Mouse (Mus musculus) T-helper 2 cell (primary cell): ENCODE results near the gene Phactr4.
"Not testable (repeated sequence)": the region's sequence is repeated elsewhere in the genome, so short reads cannot be mapped to it uniquely, and the experiment has no call there.

Experiments
- in situ Hi-C: fragments of 300-600 bp; cut with MboI, MseI; formaldehyde crosslinking; loops from one replicate; pipeline ENCODE4 v1.15.1; 2025; ENCODE audit warnings: high pct_unique_total_duplicates

Phactr4 gene

DNA sequence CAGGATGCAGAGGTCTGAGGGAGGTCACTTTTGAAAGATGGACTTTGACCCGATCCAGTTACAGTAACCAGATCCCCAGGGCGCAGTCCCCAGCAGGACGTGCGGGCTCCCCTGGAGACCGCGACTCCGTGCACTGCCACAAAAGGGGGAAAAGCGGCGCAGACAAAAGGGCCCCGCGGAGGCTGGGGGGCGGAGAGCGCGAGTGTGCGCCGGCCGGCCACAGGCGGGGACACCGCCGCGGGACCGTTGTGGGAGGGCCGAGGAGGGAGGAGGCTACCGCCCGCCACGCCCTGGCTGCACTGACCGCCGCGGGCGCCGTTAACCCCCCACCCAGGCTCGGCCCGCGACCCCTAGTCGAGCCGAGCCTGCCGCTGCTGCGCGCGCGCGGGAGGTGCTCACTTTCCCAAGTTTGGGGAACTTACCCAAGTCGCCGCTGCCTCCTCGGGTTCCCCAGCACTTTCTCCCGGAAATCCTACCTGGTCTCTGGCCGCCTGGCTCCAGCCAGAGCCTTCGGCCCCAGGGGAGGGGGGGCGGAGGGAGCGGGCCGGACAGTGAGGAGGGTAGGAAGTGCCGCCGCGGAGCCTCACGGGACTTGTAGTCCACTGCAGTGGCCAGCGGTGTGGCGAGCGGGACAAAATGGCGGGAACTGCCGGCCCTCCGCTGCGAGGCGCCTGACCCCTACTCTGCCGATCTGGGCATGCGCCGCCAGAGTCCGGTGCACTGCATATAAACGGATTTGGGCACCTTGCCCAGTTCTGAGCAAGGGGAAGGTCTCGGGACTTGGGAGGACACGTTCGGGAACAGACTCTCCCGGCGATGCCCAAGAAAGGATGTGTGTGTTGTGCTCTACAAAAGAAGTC, at the start of gene Phactr4:
TSS of gene Phactr4 (minus strand) at position 567 of the 860 bp plus-strand sequence.
- in situ Hi-C loops = no loop called here

DNA sequence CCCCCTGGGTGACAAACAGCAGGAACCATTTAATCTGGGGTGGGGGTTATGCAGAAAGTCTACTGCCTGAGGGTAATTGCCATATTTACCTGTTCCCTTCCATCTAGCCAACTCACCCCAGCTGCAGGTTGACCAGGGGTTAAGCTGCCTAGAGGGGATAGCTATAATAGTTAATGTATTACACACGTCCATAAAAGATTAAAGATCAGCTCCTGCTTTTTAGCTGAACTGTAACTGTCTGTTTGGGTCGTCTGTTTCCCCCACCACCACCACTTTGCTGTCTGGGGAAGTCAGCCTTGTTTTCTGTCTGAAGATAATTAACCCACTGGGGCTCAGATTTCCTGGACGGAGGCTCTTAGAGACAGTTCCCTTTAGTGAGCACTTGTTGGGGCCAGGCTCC, 47.6 kb upstream of the Phactr4 start:
- in situ Hi-C loops = loop anchor here (5.0 kb wide), 1 partner anchor 37 kb away; no protein-coding TSS in a partner anchor

DNA sequence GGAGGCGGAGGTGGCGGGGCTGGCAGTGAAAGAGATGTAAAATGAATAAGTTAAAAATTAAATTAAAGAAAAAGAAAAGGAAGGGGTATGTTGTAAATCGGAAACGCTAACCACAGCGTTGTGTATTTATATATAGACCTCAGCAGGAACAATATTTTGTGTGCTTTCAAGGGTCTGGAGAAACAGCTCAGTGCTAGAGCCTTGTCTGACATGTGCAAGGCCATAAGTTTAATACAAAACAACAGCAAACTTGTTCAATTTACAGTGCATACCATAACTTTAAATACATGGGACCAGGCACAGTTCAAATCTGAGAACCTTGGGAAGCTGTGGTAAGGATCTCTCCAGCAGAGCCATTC, 41.9 kb upstream of the Phactr4 start:
- in situ Hi-C loops = no loop called here

DNA sequence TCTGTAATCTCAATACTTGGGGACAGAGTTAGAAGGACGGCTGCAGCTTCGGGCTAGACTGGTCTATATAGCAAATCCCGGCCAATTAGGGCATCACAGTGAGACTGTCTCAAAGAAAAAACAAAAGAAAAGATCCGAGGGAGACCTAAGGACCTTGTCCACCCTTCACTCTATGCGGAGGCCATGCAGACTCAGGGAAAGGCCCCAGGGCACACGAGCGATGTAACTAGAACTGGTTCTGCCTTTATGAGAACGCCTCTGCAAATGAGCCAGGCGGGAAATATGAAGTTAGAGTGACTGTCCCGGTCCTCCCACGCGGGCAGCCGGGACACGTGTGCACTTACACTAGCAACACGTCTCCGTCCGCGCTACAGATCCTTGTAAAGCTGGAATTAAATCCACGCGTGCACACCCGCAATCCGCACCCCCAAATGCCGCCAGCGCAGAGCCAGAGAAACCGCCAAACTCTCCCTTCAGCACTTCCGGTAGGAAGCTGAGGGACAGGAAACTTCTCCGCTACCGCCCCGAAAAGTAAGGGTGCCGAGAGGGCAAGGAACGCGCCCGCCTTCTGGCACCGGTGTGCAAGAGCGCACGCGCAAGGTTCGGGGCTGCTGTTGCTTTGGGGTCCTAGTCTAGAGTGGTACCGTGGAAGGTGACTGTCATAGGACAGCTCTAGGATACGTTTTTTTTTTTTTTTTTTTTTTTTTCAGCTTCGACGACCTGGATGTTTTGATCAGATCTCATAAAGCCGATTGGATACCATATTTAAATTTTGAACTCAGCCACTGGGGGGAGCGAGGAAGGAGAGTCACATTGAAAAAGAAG, 41.4 kb upstream of the Phactr4 start, which contains the start of gene Med18:
TSS of gene Med18 (minus strand) at position 492 of the 825 bp plus-strand sequence.
- in situ Hi-C loops = no loop called here

DNA sequence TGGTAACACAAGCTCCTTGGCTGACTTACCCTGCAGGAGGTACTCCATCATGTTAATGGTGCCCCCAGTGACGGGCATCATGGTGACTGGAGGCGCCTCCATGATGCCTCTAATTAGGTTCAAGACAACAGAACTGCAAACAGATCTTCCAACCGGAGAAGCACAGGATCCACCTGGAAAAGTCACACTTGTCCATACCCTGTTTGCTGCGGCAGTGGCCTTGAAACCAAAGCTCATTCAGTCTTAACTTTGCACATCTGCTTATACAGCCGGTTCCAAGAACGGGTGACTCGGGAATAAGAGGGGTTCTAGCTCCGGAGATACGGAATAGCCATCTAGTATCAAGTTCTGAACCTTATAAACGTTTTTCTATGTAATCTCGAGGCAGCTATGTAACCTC, 40.5 kb upstream of the Phactr4 start:
- in situ Hi-C loops = no loop called here

DNA sequence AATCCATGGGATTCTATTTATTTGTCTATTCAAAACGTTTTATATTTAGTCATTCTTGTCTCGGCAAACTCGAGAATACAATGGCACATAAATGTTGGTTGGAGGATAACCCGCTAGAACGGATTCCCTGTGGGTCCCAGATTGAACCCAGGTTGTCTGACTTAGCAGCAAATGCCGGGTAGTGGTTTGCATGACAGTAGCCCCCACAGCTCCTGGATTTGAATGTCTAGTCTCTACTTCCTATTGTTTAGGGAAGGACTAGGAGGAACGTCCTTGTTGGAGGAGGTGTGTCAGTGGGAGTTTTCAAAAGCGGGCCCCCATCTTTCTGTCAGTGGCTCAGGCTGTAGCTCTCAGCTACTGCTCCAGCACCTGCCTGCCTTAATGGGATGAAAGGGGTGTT, 37.9 kb upstream of the Phactr4 start:
- in situ Hi-C loops = no loop called here

DNA sequence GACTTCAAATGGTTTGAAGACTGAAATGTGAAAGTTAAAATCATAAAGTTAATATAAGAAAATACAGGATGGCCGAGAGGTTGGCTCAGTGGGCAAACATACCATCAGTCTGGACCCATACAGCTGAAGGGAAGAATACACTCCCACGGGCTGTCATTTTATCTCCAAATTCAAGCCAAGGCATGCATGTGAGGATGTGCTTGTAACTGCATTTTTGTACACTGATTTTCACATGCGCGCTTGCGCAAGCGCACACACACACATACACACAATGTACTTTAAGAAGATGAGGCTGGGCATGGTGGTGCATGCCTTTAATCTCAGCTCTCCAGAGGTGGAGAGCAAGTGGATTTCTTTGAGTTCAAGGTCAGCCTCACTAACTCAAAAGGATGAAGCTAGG, 33.3 kb upstream of the Phactr4 start:
- in situ Hi-C loops = no loop called here

DNA sequence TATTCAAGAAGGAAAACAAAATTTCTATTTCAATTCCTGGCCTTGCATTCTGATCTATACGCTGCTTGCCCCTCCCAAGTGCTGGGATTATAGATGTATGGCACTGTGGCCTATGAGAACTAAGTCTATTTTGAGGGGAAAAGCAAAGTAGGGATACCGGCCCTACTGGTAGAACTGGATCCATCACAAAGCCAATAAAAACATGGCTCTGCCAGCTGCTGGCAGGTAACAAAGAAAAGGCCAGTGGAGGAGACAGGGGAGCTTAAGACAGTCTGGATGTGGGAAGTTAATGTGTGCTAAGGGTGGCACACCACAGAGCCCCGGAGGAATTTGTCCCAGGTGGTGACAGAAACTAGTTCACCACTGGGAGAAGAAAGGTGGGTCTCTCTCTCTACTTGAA, 32.9 kb upstream of the Phactr4 start:
- in situ Hi-C loops = no loop called here

DNA sequence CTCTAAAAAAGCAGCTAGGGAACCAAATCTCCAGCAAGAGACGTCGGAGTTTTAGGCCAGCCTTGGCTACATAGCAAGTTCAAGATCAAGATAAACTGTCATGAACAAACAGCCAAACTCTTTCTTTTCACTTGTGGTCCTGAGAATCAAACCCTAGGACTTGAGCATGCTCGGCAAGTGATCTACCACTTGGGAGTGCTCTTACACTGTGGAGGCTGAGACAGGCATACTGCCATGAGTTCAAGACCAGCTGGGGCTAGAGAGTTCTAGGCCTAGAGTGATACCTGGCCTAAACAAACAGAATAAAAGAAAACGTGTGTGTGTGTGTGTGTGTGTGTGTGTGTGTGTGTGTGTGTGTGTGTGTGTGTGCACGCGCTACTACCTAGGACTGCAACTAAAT, 31.9 kb upstream of the Phactr4 start:
- in situ Hi-C loops = no loop called here

DNA sequence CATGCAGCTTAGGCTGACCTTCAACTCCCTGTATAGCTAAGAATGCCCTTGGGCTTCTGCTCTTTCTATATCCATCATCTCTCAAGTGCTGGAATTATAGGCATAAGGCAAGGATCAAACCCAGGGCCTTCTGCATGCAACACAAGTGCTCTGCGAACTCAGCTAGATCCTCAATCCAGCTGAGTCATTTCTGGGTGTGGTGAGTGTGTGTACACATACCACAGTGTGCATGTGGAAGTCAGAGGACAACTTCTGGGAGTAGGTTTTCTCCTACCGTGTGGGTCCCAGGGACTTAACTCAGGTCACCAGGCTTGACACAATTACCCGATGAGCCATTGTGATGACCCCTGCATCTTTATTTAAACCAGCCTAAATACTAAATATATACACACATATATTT, 27.5 kb upstream of the Phactr4 start:
- in situ Hi-C loops = no loop called here

DNA sequence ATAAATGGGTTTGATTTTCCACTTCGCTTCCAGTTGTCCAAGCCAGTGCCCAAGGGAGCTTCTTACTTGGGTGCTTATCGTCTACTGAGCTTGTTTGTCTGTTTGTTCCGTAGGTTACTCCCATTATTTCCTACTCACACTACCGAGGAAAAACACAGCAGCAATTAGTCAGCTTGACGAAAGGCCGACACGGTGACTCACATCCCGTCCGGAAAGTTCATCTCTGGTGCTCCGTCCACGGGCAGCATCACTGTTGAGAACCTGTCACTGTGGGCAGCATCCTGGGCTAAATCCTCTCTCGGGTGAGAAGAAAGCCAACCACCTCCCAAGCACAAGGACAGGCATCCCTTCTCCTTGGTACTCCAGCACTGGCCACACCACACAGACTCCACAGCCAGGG, 23.8 kb upstream of the Phactr4 start:
- in situ Hi-C loops = no loop called here

DNA sequence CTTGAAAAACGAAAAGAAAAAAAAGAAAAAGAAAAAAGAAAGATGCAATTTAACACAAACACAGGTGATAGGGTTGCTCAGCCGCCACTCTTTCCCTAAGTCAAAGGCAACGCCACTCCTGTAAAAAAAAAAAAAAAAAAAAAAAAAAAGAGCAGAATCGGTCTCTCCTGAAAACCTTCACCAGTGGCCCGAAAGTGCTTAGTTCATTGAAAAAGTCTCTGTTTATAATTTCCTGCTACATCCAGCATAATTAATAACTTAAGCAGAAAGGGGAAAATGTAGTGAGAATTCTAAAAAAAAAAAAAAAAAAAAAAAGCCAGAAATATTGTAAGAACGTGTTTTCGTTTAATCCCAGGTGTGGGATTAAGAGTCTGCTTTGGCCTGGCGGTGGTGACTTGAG, 22.2 kb upstream of the Phactr4 start:
- in situ Hi-C loops = no loop called here

DNA sequence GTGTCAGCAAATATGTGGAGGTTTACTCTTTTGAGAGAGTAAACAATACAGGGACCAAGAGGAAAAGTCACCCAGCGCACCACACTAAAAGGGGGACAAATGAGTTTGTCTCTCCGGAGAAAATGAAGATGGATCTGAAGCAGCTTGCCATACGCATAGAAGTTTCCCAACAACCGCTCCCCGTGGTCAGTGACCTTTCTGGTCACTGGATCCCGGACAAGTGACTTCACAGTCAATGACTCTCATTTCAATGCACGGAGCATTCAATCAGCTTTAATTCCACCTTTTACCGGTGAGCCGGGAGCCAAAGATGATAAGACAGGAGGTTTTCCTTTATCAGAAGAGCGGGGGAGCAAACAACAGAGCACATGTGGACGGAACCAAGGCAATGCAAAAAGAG, 15.6 kb upstream of the Phactr4 start:
- in situ Hi-C loops = no loop called here

DNA sequence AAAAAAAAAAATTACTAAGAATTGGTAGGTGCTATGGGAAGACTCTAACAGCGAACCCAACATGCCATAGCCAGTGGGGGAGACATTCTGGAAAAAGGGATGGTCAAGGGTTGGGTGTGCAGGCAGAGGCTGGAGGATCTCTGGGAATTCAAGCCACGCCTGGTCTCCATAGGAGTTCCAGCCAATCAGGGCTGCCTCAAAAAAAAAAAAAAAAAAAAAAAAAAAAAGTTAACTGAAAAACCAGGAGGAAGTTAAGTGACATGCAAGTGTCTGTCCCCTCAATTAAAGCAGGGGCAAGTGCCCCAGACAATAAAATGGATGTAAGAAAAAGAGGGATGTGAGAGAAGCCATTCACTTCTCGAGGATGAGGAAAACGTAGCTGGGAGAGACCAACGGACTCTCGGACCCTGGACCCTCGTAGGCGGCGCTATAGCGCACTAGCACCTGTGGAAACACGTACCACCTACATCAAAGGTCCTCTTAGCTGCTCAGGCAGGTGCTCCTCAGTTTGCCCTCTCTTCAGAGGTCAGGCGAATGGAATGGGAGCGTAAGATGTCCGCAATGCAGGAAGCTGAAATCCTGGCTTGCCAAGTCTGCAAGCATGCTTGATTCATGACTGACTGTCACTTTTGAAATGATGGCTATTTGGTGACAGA, 10.6 kb upstream of the Phactr4 start:
- in situ Hi-C loops = no loop called here

DNA sequence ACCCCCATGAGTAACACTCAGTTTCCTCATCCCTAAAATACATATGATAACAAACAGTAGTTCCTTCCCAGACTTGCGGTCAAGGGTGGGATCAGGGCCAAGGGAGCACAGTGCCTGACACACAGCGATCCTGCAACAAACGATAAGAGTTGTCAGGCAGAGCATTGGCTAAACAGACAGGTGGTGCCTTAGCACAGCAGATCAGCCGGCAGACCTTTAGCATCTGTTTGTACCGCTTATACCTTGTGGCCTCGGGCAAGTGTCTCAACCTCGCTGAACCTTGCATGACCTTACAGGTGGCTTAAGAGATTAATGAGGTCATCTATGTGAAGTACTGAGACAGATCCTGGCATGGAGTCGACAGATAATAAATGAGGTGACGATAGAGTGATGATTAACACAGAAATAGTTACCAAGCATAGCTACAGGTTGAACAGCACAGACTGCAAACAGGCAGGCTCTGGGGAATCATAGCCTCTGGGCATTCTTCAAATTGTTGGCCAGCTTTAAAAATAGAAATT, 5.8 kb upstream of the Phactr4 start:
- in situ Hi-C loops = no loop called here

DNA sequence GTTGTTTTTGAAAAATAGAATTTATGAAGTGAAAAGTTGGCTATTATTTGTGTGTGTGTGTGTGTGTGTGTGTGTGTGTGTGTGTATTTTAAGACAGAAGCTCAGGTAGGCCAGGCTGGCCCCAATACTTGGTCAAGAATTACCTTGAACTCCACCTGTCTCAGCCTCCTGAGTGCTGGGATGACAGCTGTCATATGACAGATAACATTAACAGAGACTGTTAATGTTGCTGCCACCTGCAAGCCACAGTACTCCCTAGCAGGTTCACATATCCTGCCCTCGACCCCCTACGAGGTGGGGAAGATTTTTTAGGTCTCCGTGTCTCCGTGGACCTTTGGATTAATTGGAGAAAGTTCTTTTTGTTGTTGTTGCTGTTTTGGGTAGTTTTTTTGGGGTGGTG, 5.2 kb upstream of the Phactr4 start:
- in situ Hi-C loops = no loop called here

DNA sequence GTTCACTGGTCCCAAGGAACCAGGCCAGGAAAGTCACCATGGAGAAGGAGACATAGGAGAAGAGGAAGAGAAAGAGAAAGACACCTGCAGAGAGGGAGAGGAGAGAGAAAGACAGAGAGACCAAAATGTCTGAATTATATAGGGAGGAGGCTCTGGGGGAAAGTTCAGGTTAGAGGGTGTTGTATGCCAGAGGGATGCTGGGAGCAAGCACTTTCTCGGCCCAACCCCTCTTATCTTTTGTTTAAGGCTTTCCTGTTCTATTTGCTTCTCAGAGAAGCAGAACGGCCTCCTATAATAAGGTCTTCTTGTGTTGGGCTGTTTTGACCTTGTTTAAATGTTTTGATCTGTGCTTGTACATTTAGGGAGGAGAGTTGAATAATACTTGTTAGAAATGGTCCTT, 3.7 kb upstream of the Phactr4 start:
- in situ Hi-C loops = no loop called here

DNA sequence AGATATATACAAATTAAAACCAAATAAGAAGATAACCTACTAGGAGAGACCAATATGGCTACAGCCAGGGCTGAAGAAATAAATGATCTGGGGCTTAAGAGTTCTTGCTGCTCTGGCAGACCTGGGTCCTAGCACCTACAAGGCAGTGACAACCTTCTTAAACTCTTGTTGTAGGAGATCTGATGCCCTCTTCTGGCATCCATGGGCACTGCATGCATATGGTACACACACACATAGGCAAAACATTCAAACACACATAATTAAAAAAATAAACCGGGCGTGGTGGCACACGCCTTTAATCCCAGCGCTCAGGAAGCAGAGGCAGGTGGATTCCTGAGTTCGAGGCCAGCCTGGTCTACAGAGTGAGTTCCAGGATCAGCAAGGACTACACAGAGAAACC, 2.5 kb upstream of the Phactr4 start:
- in situ Hi-C loops = no loop called here

DNA sequence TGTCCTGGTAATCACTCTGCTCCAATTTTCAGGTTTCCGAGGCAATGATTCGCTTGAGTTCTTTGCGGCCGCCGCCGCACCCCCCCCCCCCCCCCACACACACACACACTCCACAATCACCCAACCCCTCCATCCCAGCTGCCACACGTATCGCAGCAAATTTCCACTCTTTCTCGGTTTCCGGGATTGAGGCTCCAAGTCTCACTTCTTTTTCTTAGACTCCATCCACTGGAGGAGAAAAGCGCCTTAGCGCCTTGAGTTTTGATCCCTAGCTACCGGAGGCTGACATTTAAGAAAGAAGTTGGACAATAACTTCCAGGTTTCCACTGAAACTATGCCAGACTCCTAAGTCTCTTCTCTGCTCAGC, 750 bp downstream of the Phactr4 start:
- in situ Hi-C loops = no loop called here

DNA sequence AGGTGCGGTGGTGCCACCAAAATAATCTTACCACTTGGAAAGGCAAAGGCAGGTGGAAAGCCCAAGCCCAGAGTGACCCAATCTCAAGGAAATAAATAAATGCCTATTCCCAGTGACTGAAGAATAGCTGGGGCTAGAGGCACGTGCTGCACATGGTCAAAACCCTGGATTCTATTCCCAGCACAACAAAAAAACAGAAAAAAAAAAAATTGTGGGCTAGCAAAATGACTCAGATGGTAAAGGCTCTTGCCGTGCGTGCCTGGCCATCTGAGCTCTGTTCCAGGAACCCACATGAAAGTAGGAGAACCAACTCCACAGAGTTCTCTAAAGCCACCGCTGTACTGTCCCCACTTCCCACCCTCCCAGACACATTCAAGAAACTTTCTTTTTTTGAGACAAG, 1.8 kb downstream of the Phactr4 start:
- in situ Hi-C loops = no loop called here

DNA sequence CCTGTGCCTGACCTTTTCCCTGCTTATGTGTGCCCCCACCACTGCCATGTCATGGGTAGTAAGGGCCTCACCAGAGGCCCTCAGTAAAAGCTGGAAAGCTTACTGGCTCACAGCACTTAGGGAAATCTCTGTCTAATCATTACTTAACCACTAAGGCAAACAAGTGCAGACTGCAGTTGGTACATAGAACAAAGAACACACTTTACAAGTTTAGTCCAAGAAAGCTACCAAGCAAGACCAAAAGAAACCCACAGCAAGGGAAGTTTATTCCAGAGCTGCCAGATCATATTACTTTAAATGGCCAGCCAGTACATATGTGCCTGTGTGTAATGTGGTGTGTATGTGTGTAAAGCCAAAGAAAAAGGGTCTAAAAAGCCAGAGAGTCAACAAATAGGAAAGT, 6.3 kb downstream of the Phactr4 start:
- in situ Hi-C loops = loop anchor here (5.0 kb wide), 1 partner anchor 96 kb away; the partner anchor contains the start of gene Sesn2

DNA sequence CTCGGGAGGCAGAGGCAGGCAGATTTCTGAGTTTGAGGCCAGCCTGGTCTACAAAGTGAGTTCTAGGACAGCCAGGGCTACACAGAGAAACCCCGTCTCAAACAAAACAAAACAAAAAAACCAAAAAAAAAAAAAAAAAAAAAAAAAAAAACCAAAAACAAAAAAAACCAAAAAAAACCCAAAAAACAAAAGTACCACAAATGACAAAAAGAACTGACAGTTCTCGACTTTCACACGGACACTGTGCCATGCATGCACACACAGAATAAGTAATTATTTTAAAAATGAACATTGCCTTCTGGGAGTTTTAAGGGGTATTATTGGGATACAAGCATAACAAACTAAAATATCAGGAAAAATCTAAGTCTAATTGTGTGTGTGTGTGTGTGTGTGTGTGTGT, 9.0 kb downstream of the Phactr4 start:
- in situ Hi-C loops = not testable (repeated sequence)
